Mouse (Mus musculus): ENCODE results near the gene Ndufb4. TPM values are rescaled to one million over a fixed set of nuclear protein-coding genes. Genes with fewer than 3 reads are reported as not detected.

Gene Ndufb4
- total RNA-seq, 4 experiments from 2014 or later, result 66.8 to 77.5 (median 69.6) TPM

Other genes starting within 250 kb of the Ndufb4 start
- 10 to 100 TPM; 16.7 to 18.6 (median 17.6) TPM for gene Gtf2e1, start 114.7 kb downstream of the Ndufb4 start, total RNA-seq (2022)
- 1 to 10 TPM; 7.6 to 10.0 (median 8.7) TPM for gene Rabl3, start 114.6 kb downstream of the Ndufb4 start, total RNA-seq (2022)
- under 1 TPM in 1 of 4 experiments, not detected in 3; 0.47 TPM for gene Hgd, start 74.3 kb downstream of the Ndufb4 start, total RNA-seq (2022)
- 10 to 100 TPM; 33.3 to 45.7 (median 36.2) TPM for gene Fstl1, start 122.4 kb upstream of the Ndufb4 start, total RNA-seq (2022)
- gene Gm36028, start 206.7 kb upstream of the Ndufb4 start, total RNA-seq (2022), result not detected
- gene Lrrc58, start 213.9 kb upstream of the Ndufb4 start, total RNA-seq (2022), result 10 to 100 TPM; 91.9 to 98.2 (median 96.2) TPM

Data from layer of hippocampus, adult 8-10 months (tissue).